Mouse (Mus musculus): Measurements from ENCODE around the gene Aldh1l1.

Gene Aldh1l1

GRCm38 (mm10) chr6:90486176-90486921 lies at the start of gene Aldh1l1:
Gene Aldh1l1, plus strand, starts transcription at chr6:90486427.
- no peak for DNase-seq (ENCODE audit: low read depth)

DNA sequence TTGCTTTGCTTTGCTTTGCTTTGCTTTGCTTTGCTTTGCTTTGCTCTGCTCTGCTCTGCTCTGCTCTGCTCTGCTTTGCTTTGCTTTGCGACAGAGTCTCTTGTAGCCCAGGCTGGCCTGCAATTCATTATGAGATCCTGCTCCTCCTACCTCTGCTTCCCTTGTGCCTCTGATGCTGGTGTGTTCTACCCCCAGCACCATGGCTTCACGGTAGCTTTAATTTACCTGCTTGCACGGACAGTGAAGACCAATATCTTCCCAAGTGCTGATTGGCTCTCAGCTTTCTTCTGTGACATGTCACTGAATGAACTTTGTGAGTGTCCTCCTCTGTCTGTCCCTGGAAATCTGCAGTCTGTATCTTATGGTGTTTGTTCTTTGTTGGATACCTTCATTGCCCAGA lies 49.2 kb upstream of the Aldh1l1 start:
- no peak for DNase-seq (ENCODE audit: low read depth)

- no peak for DNase-seq (ENCODE audit: low read depth)
Measured at GRCm38 (mm10) chr6:90446883-90447282, 39.3 kb upstream of the Aldh1l1 start.

GRCm38 (mm10) chr6:90450179-90450578 lies 36.0 kb upstream of the Aldh1l1 start:
- DNase-seq (ENCODE audit: low read depth) = no peak

- DNase-seq (ENCODE audit: low read depth) = no peak
Measured at GRCm38 (mm10) chr6:90450697-90451096, 35.5 kb upstream of the Aldh1l1 start.

- DNase-seq (ENCODE audit: low read depth) = no peak
Measured at GRCm38 (mm10) chr6:90451512-90451911, 34.7 kb upstream of the Aldh1l1 start.

DNA sequence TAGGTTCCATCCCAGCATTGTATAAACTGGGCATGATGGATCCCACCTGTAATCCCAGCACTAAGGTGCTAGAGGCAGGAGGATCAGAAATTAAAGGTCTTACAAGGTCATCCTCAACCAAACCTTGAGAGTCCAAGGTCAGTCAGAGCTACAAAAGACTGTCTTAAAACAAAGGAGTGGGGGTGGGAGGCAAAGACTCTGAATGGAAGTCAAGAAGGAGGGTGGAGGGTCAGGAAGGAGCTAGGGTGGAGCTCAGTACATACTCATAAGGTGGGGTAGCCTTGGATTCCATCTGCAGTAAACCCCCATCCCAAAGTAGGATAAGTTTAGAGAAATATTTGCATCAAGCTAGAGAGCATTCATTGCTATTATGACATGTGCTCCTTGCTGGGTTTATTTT lies 33.6 kb upstream of the Aldh1l1 start:
- DNase-seq (ENCODE audit: low read depth) = no peak

DNA sequence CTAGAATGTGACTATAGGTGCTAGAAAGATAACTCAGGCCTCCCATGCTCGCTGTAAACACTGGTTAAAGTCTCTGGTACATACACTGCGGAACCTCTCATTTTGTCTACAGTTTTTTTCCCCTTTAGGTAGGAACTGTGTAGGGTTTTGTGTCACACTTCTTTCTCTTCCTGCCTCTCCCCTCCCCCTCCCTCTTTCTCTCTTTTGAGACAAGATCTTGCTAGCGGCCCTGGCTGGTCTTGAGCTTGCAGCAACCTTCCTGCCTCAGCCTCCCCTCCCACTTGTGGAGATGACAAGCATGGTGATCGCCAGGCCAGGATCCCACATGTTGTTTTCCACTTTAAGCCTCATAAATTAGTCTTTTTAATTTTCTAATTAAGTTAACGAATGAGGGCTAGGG lies 32.5 kb upstream of the Aldh1l1 start:
- DNase-seq (ENCODE audit: low read depth) = no peak

GRCm38 (mm10) chr6:90457421-90457820 lies 28.8 kb upstream of the Aldh1l1 start:
- no peak for DNase-seq (ENCODE audit: low read depth)

GRCm38 (mm10) chr6:90461181-90461580 lies 25.0 kb upstream of the Aldh1l1 start:
- no peak for DNase-seq (ENCODE audit: low read depth)

GRCm38 (mm10) chr6:90461771-90462170 lies 24.5 kb upstream of the Aldh1l1 start:
- no peak for DNase-seq (ENCODE audit: low read depth)

- peak; percentile 51 for DNase-seq (ENCODE audit: low read depth)
Measured at GRCm38 (mm10) chr6:90462181-90462706, 24.0 kb upstream of the Aldh1l1 start, which contains the start of gene Klf15. Gene Klf15, plus strand, starts transcription at chr6:90462576.

DNA sequence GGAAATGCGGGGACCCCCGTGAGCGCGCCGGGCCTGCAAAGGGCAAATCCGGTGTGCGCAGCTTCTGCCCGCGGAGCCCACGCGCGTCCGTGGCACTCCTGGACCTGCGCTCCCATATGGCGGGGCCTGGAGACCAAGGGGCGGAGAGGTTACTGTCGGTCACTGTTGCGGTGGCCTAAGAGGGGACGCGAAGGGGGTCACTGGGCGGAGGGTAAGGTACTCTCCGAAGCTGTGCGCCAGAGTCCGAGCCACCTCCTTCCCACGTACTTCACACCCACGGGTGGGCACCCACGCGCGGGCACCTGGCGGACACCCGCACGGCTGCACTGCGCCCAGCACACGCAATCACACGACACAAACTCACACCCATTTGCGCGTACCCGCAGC lies 23.4 kb upstream of the Aldh1l1 start:
- no peak for DNase-seq (ENCODE audit: low read depth)

- peak; percentile 91 for DNase-seq (ENCODE audit: low read depth)
Measured at GRCm38 (mm10) chr6:90463228-90463862, 22.9 kb upstream of the Aldh1l1 start.

- no peak for DNase-seq (ENCODE audit: low read depth)
Measured at GRCm38 (mm10) chr6:90463890-90464421, 22.3 kb upstream of the Aldh1l1 start.

DNA sequence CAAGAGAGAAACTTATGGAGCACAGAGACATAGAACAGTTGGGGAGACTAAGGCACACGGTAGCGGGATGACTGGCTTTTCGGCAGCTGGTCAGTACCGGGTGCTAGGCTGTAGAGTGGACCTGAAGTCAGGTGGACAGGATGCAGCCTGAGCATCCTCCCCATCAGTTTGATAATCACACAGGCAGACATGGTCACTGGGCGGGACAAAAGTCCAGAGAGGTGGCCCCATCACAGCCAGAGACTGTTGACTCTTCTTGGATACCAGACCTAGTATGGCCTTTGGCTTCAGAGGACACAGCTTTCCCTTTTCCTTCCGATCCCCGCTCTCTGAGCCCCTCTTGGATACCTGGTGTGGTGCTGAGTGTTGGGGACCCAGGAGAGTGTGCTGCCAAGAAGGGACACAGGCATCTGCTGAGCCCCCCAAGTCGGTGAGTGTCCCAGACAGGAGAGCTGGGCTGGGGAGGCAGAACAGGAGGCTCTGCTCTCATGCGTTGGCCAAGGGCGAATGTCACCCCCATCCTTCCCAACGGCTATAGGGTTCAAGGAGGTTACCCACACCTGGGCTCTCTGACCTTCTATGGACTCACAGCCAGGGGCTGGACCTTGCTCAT lies 21.1 kb upstream of the Aldh1l1 start:
- DNase-seq (ENCODE audit: low read depth) = no peak

DNA sequence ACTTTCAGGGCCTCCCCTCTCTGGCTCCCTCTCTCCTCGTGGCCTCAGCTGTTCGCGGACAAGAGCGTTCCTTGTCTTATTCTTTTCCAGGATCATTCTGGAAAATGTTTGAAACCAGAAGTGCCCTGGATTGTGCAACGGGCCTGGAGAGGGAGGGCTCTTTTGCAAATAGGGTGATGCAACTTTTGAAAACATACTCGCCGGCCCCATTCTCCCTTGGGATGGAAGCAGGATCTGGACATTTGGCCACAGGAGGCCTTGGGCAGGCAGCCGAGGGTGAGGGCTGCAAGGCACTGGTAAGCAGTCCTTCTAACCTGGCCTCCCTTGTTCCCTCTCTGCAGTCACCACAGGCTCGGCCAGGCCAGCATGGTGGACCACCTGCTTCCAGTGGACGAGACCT lies 20.1 kb upstream of the Aldh1l1 start:
- DNase-seq (ENCODE audit: low read depth) = peak; percentile 83

GRCm38 (mm10) chr6:90466847-90467410 lies 19.3 kb upstream of the Aldh1l1 start:
- DNase-seq (ENCODE audit: low read depth) = no peak

GRCm38 (mm10) chr6:90468216-90468615 lies 18.0 kb upstream of the Aldh1l1 start:
- DNase-seq (ENCODE audit: low read depth) = no peak

GRCm38 (mm10) chr6:90469041-90469440 lies 17.2 kb upstream of the Aldh1l1 start:
- DNase-seq (ENCODE audit: low read depth) = no peak

GRCm38 (mm10) chr6:90470255-90470654 lies 16.0 kb upstream of the Aldh1l1 start:
- no peak for DNase-seq (ENCODE audit: low read depth)

- no peak for DNase-seq (ENCODE audit: low read depth)
Measured at GRCm38 (mm10) chr6:90470947-90471541, 15.2 kb upstream of the Aldh1l1 start.
